In the genomic region with DNA sequence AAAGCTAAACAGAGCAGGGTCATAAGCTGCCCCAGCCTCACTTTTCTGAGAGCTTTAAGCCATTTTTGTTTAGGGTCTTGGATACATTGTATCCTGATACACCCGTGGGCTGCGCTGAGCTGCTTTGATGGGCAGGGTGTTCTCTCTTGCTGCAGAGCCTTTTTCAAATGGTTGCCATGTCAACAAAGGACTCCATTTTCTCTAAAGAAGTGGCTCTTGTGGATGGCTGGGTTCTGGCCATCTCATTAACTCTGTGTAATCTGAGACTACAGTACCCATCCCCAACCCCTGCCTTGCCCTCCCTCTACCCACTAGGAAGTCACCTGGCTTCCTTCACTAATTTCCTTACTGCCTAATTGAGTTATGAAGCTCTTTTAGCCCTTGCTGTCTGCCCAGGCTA, we compare ENCODE assay signal across 14 mouse cellular contexts. TPM values are rescaled to one million over a fixed set of nuclear protein-coding genes. Genes with fewer than 3 reads are reported as not detected.
A peak's percentile ranks its signal among the peaks of the same experiment; 100 is the strongest.
DNase-seq lines count a peak whose midpoint lies in the region.
"Had no signal": no experiment of that assay in that cellular context is flagged by ENCODE, and none has a peak within 500 bp of the region (broad histone marks: within the 10 kb centered on the region; RNA-seq: fewer than 3 reads in every experiment).

No protein-coding gene starts in this region.

- no peaks in the 10 kb centered on the region for H3K36me3 ChIP-seq in heart, embryonic 10.5 days

- H3K27me3 ChIP-seq in heart, embryonic 10.5 days (ENCODE audit: insufficient read depth, poor library complexity, severe bottlenecking): peaks cover 8% of the 10 kb centered on the region; the same call in 1 of the 2 replicates

- no peak overlapping the region for H3K4me3 ChIP-seq in heart, embryonic 10.5 days

- H3K27ac ChIP-seq in heart, embryonic 10.5 days: no peak overlapping the region

- H3K9me3 ChIP-seq in heart, embryonic 10.5 days: no peaks in the 10 kb centered on the region

- 75% methylated on average over 2 of the region's 2 CpGs for WGBS in heart, embryonic 10.5 days

- peak; percentile 61 for DNase-seq in heart, embryonic 10.5 days (ENCODE audit: low spot score)
- DNase-seq in heart, adult 18-20 months: no peak
- peak; percentile 26 for DNase-seq in right cerebral cortex, postnatal 4 days
- no peak for DNase-seq in right cerebral cortex, postnatal 25 days
- peak; percentile 35 for DNase-seq in forelimb bud, embryonic 11.5 days (ENCODE audit: low read depth, low spot score)
- DNase-seq in lung, adult 18-20 months: no peak
- no peak for DNase-seq in adrenal gland, adult (ENCODE audit: inconsistent age in 2 of 2, low spot score in 1 of 2)
- no peak for DNase-seq in spleen, adult 18-20 months
- DNase-seq: adrenal gland, postnatal 36 days; cerebellum, adult 11-12 months; gastrocnemius, postnatal 36 days; heart, postnatal 10 days; lung, postnatal 10 days had no signal

- H3K4me1 ChIP-seq in heart, embryonic 10.5 days: no peaks in the 10 kb centered on the region

RNA-seq across cellular contexts. Expression of a gene that starts 22.0 kb away (rescaled TPM):
- 0.10 and 0.18 TPM in 2 replicates for polyA plus RNA-seq in heart, embryonic 10.5 days (2016; fragmentation: Nextera tagmentation; extraction: Ambion mirVana)
- not detected for total RNA-seq in heart, adult 18-20 months (2021)
- total RNA-seq: gastrocnemius, postnatal 36 days; heart, postnatal 10 days; neutrophil, adult 5-6 weeks had no signal

Comparison
In these comparisons a context has a peak if more than half of its experiments do, and no peak if none do; other contexts are left out.
1. DNase-seq: peak in heart, embryonic 10.5 days (single experiment), right cerebral cortex, postnatal 4 days (single experiment) and forelimb bud, embryonic 11.5 days (single experiment); none in heart, adult 18-20 months (0 of 2), right cerebral cortex, postnatal 25 days (single experiment), lung, adult 18-20 months (0 of 2), adrenal gland, adult (0 of 2) and spleen, adult 18-20 months (0 of 2).